Mouse (Mus musculus) ovary, postnatal 14 days (tissue): Measurements from ENCODE around the gene Vat1.
"Not testable (repeated sequence)": the region's sequence is repeated elsewhere in the genome, so short reads cannot be mapped to it uniquely, and the experiment has no call there.

Source experiments
- DNase-seq: peaks from one replicate; pipeline ENCODE4 v3.0.0; 2022; ENCODE audit warnings: low spot score

Gene Vat1

GRCm38 (mm10) chr11:101465101-101465868, 745 bp downstream of the Vat1 start:
- peak; percentile 57 for DNase-seq

GRCm38 (mm10) chr11:101464211-101465100, 1.6 kb downstream of the Vat1 start, which contains the start of gene Rnd2:
Gene Rnd2 (plus strand): TSS chr11:101464999.
- no peak for DNase-seq

GRCm38 (mm10) chr11:101462583-101463440, 3.2 kb downstream of the Vat1 start:
- no peak for DNase-seq

- no peak for DNase-seq
Measured at GRCm38 (mm10) chr11:101462141-101462540, 3.9 kb downstream of the Vat1 start.

GRCm38 (mm10) chr11:101460321-101460720, 5.7 kb downstream of the Vat1 start:
- DNase-seq, result no peak

GRCm38 (mm10) chr11:101459716-101460115, 6.3 kb downstream of the Vat1 start:
- no peak for DNase-seq

GRCm38 (mm10) chr11:101458217-101458616, 7.8 kb downstream of the Vat1 start:
- no peak for DNase-seq

- no peak for DNase-seq
Measured at GRCm38 (mm10) chr11:101457631-101458030, 8.4 kb downstream of the Vat1 start.

GRCm38 (mm10) chr11:101455627-101456026, 10.4 kb downstream of the Vat1 start:
- DNase-seq, result no peak

GRCm38 (mm10) chr11:101454702-101455101, 11.3 kb downstream of the Vat1 start:
- no peak for DNase-seq

- no peak for DNase-seq
Measured at GRCm38 (mm10) chr11:101452093-101452774, 13.8 kb downstream of the Vat1 start.

- DNase-seq, result no peak
Measured at GRCm38 (mm10) chr11:101451536-101451935, 14.5 kb downstream of the Vat1 start.

GRCm38 (mm10) chr11:101450394-101450793, 15.6 kb downstream of the Vat1 start:
- DNase-seq, result no peak

GRCm38 (mm10) chr11:101449596-101449995, 16.4 kb downstream of the Vat1 start:
- DNase-seq, result not testable (repeated sequence)

GRCm38 (mm10) chr11:101448899-101449298, 17.1 kb downstream of the Vat1 start:
- no peak for DNase-seq

GRCm38 (mm10) chr11:101448274-101448746, 17.7 kb downstream of the Vat1 start, which contains the start of gene Ifi35:
Gene Ifi35 (plus strand): TSS chr11:101448407.
- DNase-seq, result no peak

- DNase-seq, result no peak
Measured at GRCm38 (mm10) chr11:101447786-101448185, 18.2 kb downstream of the Vat1 start.

GRCm38 (mm10) chr11:101446860-101447259, 19.2 kb downstream of the Vat1 start:
- not testable (repeated sequence) for DNase-seq

GRCm38 (mm10) chr11:101446319-101446718, 19.7 kb downstream of the Vat1 start:
- DNase-seq, result no peak

GRCm38 (mm10) chr11:101442760-101443159, 23.3 kb downstream of the Vat1 start:
- DNase-seq, result no peak

GRCm38 (mm10) chr11:101442127-101442693, 23.8 kb downstream of the Vat1 start, which contains the start of gene Rpl27:
Gene Rpl27 (plus strand): TSS chr11:101442298.
- peak; percentile 90 for DNase-seq
